Mouse (Mus musculus): ENCODE measurements around the gene Psmd8. TPM values are rescaled to one million over a fixed set of nuclear protein-coding genes. Genes with fewer than 3 reads are reported as not detected.

The Psmd8 gene
- polyA plus RNA-seq, 1 experiment from 2014 or later = 277 TPM

DNA sequence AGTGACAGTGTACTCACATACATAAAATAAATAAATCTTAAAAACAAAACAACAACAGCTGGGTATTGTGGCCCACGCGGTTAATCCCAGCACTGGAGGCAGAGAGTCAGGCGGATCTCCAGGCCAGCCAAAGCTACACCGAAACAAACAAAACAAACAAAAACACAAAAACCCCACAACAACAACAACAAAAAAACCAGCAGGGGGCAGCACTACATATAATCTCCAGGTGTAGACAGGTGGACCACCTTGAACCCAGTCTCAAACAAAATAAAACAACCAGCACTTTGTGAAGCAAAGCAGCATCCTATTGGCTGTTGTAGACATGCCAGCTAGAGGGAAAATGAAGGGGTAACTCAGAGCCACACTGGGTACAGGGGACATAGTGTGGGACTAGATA, 2.4 kb downstream of the Psmd8 start:
- DNase-seq (ENCODE audit: low spot score) = no peak
- Histone ChIP-seq H3K9ac (ENCODE audit: low read length) (no peak overlapping the region), H3K36me3 (ENCODE audit: control insufficient read depth, insufficient read depth, low read length) (peaks cover 41% of the 10 kb centered on the region), H3K27ac (ENCODE audit: low read depth) (no peak overlapping the region), H3K4me1 (replicated peaks; ENCODE audit: control insufficient read depth, insufficient read depth, low read length) (peaks cover 14% of the 10 kb centered on the region), H3K4me3 (ENCODE audit: low read depth, low read length) (no peak overlapping the region), H3K27me3 (replicated peaks; ENCODE audit: control insufficient read depth, insufficient read depth, low read length) (peaks cover 14% of the 10 kb centered on the region), H3K4me2 (ENCODE audit: low read length) (no peak overlapping the region), H3K9me3 (ENCODE audit: control insufficient read depth, low read length) (no peaks in the 10 kb centered on the region)
- 92% methylated on average over 4 of the region's 4 CpGs for WGBS
- no peak for ATAC-seq (replicated peaks; ENCODE audit: low FRiP score, low TSS enrichment, low read depth)

DNA sequence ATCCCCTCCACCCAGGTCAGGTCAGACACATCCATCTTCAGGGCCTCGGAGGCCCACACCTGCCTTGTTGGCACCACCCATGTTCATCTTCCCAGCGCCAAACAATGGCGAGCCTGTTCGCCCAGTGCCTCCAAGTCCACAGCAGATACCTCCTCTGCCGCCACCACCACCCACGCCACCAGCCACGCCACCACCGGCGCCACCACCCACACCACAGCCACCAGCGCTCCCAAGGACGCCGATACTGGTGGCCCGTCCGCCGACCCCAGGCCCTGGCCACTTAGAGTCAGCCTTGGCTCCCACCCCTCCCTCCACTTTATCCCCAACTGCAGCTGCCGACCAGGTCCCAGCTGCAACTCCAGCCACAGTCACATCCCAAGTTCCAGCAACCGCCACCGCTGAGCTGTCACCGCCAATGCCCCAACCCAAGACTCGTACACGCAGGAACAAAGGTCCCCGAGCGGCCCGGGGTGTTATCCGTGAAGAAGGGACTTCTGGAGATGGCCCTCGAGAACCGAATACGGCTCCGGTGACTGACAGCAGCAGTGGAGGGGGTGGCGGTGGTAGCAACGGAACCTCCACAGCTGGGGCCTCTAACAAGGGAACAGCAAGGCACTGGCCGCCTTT, 8.0 kb downstream of the Psmd8 start:
- Histone ChIP-seq H3K4me1 (replicated peaks; ENCODE audit: control insufficient read depth, insufficient read depth, low read length) (peaks cover 16% of the 10 kb centered on the region), H3K9me3 (ENCODE audit: control insufficient read depth, low read length) (no peaks in the 10 kb centered on the region), H3K36me3 (ENCODE audit: control insufficient read depth, insufficient read depth, low read length) (peaks cover 46% of the 10 kb centered on the region), H3K27me3 (replicated peaks; ENCODE audit: control insufficient read depth, insufficient read depth, low read length) (peaks cover 37% of the 10 kb centered on the region), H3K4me2 (ENCODE audit: low read length) (no peak overlapping the region), H3K9ac (ENCODE audit: low read length) (no peak overlapping the region), H3K27ac (ENCODE audit: low read depth) (no peak overlapping the region), H3K4me3 (ENCODE audit: low read depth, low read length) (no peak overlapping the region)
- WGBS = 37% methylated on average over 32 of the region's 32 CpGs
- no peak for ATAC-seq (replicated peaks; ENCODE audit: low FRiP score, low TSS enrichment, low read depth)
- peak; percentile 56 for DNase-seq (ENCODE audit: low spot score)

DNA sequence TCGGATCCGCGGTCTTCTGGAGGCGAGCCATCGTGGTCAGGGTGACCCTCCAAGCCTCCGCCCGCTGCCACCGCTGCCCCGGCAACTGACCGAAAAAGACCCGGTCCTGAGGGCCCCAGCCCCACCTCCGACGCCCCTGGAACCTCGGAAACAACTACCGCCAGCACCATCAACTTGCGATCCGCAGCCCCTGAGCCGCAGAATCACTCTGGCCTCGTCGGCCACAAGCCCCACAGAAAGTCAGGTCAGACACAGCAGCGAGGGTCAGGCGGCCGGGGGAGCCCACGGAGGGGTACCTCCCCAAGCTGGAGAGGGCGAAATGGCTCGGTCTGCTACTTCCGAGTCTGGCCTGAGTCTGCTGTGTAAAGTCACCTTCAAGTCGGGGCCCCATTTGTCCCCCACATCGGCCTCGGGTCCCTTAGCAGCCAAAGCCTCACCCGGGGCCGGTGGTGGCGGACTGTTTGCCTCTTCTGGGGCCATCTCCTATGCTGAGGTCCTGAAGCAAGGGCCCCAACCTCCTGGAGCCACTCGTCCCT, 8.9 kb downstream of the Psmd8 start:
- Histone ChIP-seq H3K27me3 (replicated peaks; ENCODE audit: control insufficient read depth, insufficient read depth, low read length) (peaks cover 37% of the 10 kb centered on the region), H3K9ac (ENCODE audit: low read length) (peak overlapping the region; percentile 32; the same call in 1 of the 2 replicates)
- WGBS = 6% methylated on average over 32 of the region's 34 CpGs

DNA sequence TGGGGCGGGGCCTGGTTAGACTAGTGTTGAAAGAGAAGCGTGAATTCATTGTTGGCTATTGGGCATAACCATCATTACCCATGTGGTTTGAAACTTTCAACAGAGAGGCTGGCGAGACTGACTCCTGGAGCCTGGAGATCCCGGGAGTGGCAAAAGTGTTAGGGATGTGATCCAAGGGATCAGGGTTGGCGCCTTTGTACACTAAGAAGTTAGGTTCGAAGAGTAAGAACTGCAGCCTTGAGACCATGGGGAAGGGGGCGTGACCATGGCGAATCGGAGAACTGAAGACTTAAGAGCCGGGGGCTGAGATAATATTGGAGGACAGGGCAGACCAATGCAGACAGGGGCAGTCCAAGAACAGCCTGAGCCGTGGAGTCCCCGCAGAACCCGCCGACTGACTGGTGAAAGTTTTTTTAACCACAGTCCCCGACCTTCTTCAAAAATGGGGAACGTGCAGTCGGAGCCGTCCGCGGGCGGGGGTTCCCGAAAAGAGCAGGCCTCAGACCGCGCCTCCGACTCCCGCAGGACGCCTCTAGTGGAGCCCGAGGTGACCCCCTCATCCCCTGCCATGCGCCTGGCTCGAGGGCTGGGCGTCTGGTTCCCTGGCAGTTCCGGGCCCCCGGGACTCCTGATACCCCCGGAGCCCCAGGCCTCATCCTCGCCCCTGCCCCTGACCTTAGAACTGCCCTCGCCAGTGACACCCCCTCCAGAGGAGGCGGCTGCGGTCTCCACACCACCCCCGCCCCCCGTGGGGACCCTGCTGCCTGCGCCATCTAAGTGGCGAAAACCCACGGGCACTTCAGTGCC, 9.5 kb downstream of the Psmd8 start:
- H3K27ac ChIP-seq (ENCODE audit: low read depth) = no peak overlapping the region
- ATAC-seq (replicated peaks; ENCODE audit: low FRiP score, low TSS enrichment, low read depth) = no peak
- H3K4me1 ChIP-seq (replicated peaks; ENCODE audit: control insufficient read depth, insufficient read depth, low read length) = peaks cover 16% of the 10 kb centered on the region
- peaks cover 32% of the 10 kb centered on the region for H3K36me3 ChIP-seq (ENCODE audit: control insufficient read depth, insufficient read depth, low read length)
- peaks cover 37% of the 10 kb centered on the region for H3K27me3 ChIP-seq (replicated peaks; ENCODE audit: control insufficient read depth, insufficient read depth, low read length)
- peak overlapping the region; percentile 56 for H3K4me3 ChIP-seq (ENCODE audit: low read depth, low read length)
- 2% methylated on average over 43 of the region's 43 CpGs for WGBS
- H3K9ac ChIP-seq (ENCODE audit: low read length) = peak overlapping the region; percentile 32; the same call in 1 of the 2 replicates
- no peaks in the 10 kb centered on the region for H3K9me3 ChIP-seq (ENCODE audit: control insufficient read depth, low read length)
- H3K4me2 ChIP-seq (ENCODE audit: low read length) = peak overlapping the region; percentile 64
- peak; percentile 62 for DNase-seq (ENCODE audit: low spot score)

More for the DNA sequence above, 8.9 kb downstream of the Psmd8 start:
- no peaks in the 10 kb centered on the region for H3K9me3 ChIP-seq (ENCODE audit: control insufficient read depth, low read length)
- no peak for ATAC-seq (replicated peaks; ENCODE audit: low FRiP score, low TSS enrichment, low read depth)
- H3K36me3 ChIP-seq (ENCODE audit: control insufficient read depth, insufficient read depth, low read length) = peaks cover 39% of the 10 kb centered on the region
- H3K27ac ChIP-seq (ENCODE audit: low read depth) = no peak overlapping the region
- H3K4me2 ChIP-seq (ENCODE audit: low read length) = peak overlapping the region; percentile 64
- H3K4me3 ChIP-seq (ENCODE audit: low read depth, low read length) = peak overlapping the region; percentile 56
- peak; percentile 60 for DNase-seq (ENCODE audit: low spot score)
- H3K4me1 ChIP-seq (replicated peaks; ENCODE audit: control insufficient read depth, insufficient read depth, low read length) = peaks cover 16% of the 10 kb centered on the region

GRCm38 (mm10) chr7:29170066-29170754, 10.3 kb downstream of the Psmd8 start, which contains the start of the genes Ggn and Spred3:
Ggn (plus strand) TSS chr7:29170210.
Spred3 (minus strand) TSS chr7:29170411.
- 1% methylated on average over 30 of the region's 30 CpGs for WGBS
- ATAC-seq (replicated peaks; ENCODE audit: low FRiP score, low TSS enrichment, low read depth) (peak; percentile 75), DNase-seq (ENCODE audit: low spot score) (peak; percentile 92)
- Histone ChIP-seq H3K9me3 (ENCODE audit: control insufficient read depth, low read length) (no peaks in the 10 kb centered on the region), H3K4me1 (replicated peaks; ENCODE audit: control insufficient read depth, insufficient read depth, low read length) (peaks cover 16% of the 10 kb centered on the region), H3K4me3 (ENCODE audit: low read depth, low read length) (peak within 1 kb of the TSS; percentile 56), H3K36me3 (ENCODE audit: control insufficient read depth, insufficient read depth, low read length) (peaks cover 25% of the 10 kb centered on the region), H3K27me3 (replicated peaks; ENCODE audit: control insufficient read depth, insufficient read depth, low read length) (peaks cover 37% of the 10 kb centered on the region), H3K9ac (ENCODE audit: low read length) (peak within 1 kb of the TSS; percentile 44), H3K27ac (ENCODE audit: low read depth) (peak within 1 kb of the TSS; percentile 52; the same call in 1 of the 2 replicates), H3K4me2 (ENCODE audit: low read length) (peak within 1 kb of the TSS; percentile 64)

DNA sequence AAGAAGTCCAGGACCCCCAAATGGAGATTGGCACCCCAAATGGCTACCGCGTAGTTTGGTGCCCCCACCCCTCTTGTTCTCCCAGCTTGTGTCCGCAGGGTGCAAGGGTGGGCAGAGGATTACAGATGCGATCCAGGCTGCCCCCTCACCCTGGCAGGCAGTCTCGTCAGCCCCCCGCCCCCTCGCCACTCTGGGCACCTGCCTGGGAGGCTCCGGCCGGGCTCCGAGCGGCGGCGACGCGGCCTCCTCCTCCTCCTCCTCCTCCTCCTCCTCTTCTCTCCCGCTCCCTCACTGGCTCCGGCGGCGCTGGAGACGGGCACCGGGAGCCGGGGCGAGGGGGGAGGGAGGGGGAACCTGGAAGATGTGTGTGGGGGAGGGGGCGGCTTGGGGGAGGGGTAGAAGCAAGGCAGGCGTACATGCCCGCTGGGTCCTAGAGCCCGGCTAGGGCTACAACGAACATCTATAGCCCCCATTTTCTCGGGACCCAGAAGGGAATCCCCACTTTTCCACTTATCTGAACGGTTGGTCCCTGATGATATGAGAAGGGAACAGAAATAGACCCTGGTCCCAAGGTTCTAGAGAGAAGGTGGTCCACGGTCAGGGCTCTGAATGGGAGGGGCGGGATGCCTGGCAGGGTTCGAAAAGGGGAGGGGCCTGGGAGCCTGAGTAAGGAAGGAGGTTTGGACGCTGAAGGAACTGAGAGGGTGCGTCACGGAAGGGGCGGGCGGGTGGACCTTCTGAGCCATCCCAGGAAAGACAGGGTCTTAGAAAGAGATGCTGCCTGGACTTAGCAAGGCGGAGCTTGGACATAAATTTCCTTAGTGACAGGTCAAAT, 11.1 kb downstream of the Psmd8 start:
- DNase-seq (ENCODE audit: low spot score) = peak; percentile 90
- Histone ChIP-seq H3K27me3 (replicated peaks; ENCODE audit: control insufficient read depth, insufficient read depth, low read length) (peaks cover 35% of the 10 kb centered on the region), H3K4me1 (replicated peaks; ENCODE audit: control insufficient read depth, insufficient read depth, low read length) (peaks cover 16% of the 10 kb centered on the region), H3K9me3 (ENCODE audit: control insufficient read depth, low read length) (no peaks in the 10 kb centered on the region), H3K9ac (ENCODE audit: low read length) (peak overlapping the region; percentile 44), H3K27ac (ENCODE audit: low read depth) (peak overlapping the region; percentile 52; the same call in 1 of the 2 replicates), H3K4me3 (ENCODE audit: low read depth, low read length) (peak overlapping the region; percentile 56), H3K4me2 (ENCODE audit: low read length) (peak overlapping the region; percentile 64), H3K36me3 (ENCODE audit: control insufficient read depth, insufficient read depth, low read length) (peaks cover 20% of the 10 kb centered on the region)
- ATAC-seq (replicated peaks; ENCODE audit: low FRiP score, low TSS enrichment, low read depth) = peak; percentile 79
- WGBS = under 1% methylated on average over 30 of the region's 39 CpGs

DNA sequence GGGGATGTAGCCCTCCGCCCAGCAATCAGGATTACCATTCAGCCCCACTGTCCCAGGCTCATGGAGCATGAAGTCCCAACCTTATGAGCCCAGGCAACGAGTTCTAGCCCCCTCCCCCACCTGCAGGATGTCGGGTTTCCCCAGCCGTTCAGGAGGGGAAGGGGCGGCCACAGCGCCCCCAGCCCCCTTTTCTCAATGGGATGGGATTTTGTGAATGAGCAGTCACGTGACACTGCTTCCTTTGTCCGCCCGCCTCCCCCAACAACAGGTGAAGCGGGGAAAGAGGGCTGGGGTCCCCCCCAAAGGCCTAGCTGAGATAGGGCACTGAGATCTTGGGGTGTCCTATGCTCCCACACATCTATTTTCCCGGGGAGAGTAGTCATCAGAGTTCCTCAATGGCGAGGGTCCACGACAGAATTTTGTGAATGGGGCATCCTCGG, 11.7 kb downstream of the Psmd8 start:
- WGBS = under 1% methylated on average over 13 of the region's 14 CpGs
- peak; percentile 71 for DNase-seq (ENCODE audit: low spot score)
- Histone ChIP-seq H3K4me3 (ENCODE audit: low read depth, low read length) (peak overlapping the region; percentile 56), H3K9me3 (ENCODE audit: control insufficient read depth, low read length) (no peaks in the 10 kb centered on the region), H3K4me2 (ENCODE audit: low read length) (peak overlapping the region; percentile 64), H3K9ac (ENCODE audit: low read length) (peak overlapping the region; percentile 44), H3K27ac (ENCODE audit: low read depth) (no peak overlapping the region), H3K36me3 (ENCODE audit: control insufficient read depth, insufficient read depth, low read length) (peaks cover 14% of the 10 kb centered on the region), H3K4me1 (replicated peaks; ENCODE audit: control insufficient read depth, insufficient read depth, low read length) (peaks cover 16% of the 10 kb centered on the region), H3K27me3 (replicated peaks; ENCODE audit: control insufficient read depth, insufficient read depth, low read length) (peaks cover 31% of the 10 kb centered on the region)
- ATAC-seq (replicated peaks; ENCODE audit: low FRiP score, low TSS enrichment, low read depth) = no peak

Data from intestine, embryonic 14.5 days (tissue).